Mouse (Mus musculus) 3134 (cell line): ENCODE data around the gene Panx3.

Experiments used
- DNase-seq: peaks from one replicate; pipeline ENCODE4 v3.0.0-alpha.2; 2011; ENCODE audit warnings: low spot score; ENCODE audit not compliant: insufficient read length; ENCODE audit errors: extremely low read depth

Panx3 gene

GRCm38 (mm10) chr9:37669115-37669514 lies at the start of gene Panx3:
Gene Panx3 (minus strand): TSS chr9:37669235.
- no peak for DNase-seq

- DNase-seq, result no peak
Observed at GRCm38 (mm10) chr9:37716150-37716549, 47.1 kb upstream of the Panx3 start, which contains the start of gene Olfr160. Gene Olfr160 (minus strand): TSS chr9:37716250.

- DNase-seq, result no peak
Observed at GRCm38 (mm10) chr9:37689970-37690686, 21.1 kb upstream of the Panx3 start.

GRCm38 (mm10) chr9:37687941-37688303 lies 18.9 kb upstream of the Panx3 start:
- DNase-seq, result no peak

GRCm38 (mm10) chr9:37687288-37687940 lies 18.4 kb upstream of the Panx3 start:
- DNase-seq, result no peak

GRCm38 (mm10) chr9:37681123-37681522 lies 12.1 kb upstream of the Panx3 start:
- no peak for DNase-seq

GRCm38 (mm10) chr9:37675287-37675686 lies 6.3 kb upstream of the Panx3 start:
- DNase-seq, result no peak

- no peak for DNase-seq
Observed at GRCm38 (mm10) chr9:37670261-37670660, 1.2 kb upstream of the Panx3 start.

- DNase-seq, result no peak
Observed at GRCm38 (mm10) chr9:37669678-37670077, 643 bp upstream of the Panx3 start.

GRCm38 (mm10) chr9:37666045-37666444 lies 3.0 kb downstream of the Panx3 start:
- DNase-seq, result no peak

GRCm38 (mm10) chr9:37664604-37665003 lies 4.4 kb downstream of the Panx3 start:
- no peak for DNase-seq

GRCm38 (mm10) chr9:37663210-37663609 lies 5.8 kb downstream of the Panx3 start:
- DNase-seq, result no peak

- DNase-seq, result no peak
Observed at GRCm38 (mm10) chr9:37659413-37659812, 9.6 kb downstream of the Panx3 start.

- peak; percentile 90 for DNase-seq
Observed at GRCm38 (mm10) chr9:37656931-37657481, 12.0 kb downstream of the Panx3 start, which contains the start of gene Tbrg1. Gene Tbrg1 (minus strand): TSS chr9:37657312.

- no peak for DNase-seq
Observed at GRCm38 (mm10) chr9:37656439-37656881, 12.6 kb downstream of the Panx3 start.

- no peak for DNase-seq
Observed at GRCm38 (mm10) chr9:37655961-37656360, 13.1 kb downstream of the Panx3 start.

GRCm38 (mm10) chr9:37653836-37654235 lies 15.2 kb downstream of the Panx3 start:
- DNase-seq, result no peak

- no peak for DNase-seq
Observed at GRCm38 (mm10) chr9:37650639-37651038, 18.4 kb downstream of the Panx3 start.

GRCm38 (mm10) chr9:37646246-37646645 lies 22.8 kb downstream of the Panx3 start:
- no peak for DNase-seq

GRCm38 (mm10) chr9:37638721-37639120 lies 30.3 kb downstream of the Panx3 start:
- no peak for DNase-seq

GRCm38 (mm10) chr9:37636800-37637542 lies 32.1 kb downstream of the Panx3 start:
- no peak for DNase-seq
